Mouse (Mus musculus): ENCODE results near the gene Stat5b. TPM values are rescaled to one million over a fixed set of nuclear protein-coding genes. Genes with fewer than 3 reads are reported as not detected.

Stat5b gene
- total RNA-seq, 2 experiments from 2014 or later, result 14.6 to 19.9 TPM

- intact Hi-C loops (cut with DNase I), result no loop called here
- peak; percentile 72 to 90 for DNase-seq (ENCODE audit: low spot score in 2 of 2)
Measured at GRCm38 (mm10) chr11:100754021-100754692, 96.4 kb downstream of the Stat5b start.

- intact Hi-C loops (cut with DNase I), result no loop called here
- peak in 1 of 2 experiments; percentile 33 for DNase-seq (ENCODE audit: low spot score in 2 of 2)
Measured at GRCm38 (mm10) chr11:100752294-100752693, 98.2 kb downstream of the Stat5b start.

GRCm38 (mm10) chr11:100750127-100750526 lies 100.4 kb downstream of the Stat5b start:
- intact Hi-C loops (cut with DNase I), result no loop called here
- DNase-seq (ENCODE audit: low spot score in 2 of 2), result no peak

GRCm38 (mm10) chr11:100749469-100749868 lies 101.1 kb downstream of the Stat5b start:
- DNase-seq (ENCODE audit: low spot score in 2 of 2), result peak; percentile 37 to 75
- intact Hi-C loops (cut with DNase I), result no loop called here

GRCm38 (mm10) chr11:100748620-100749019 lies 101.9 kb downstream of the Stat5b start:
- intact Hi-C loops (cut with DNase I), result no loop called here
- DNase-seq (ENCODE audit: low spot score in 2 of 2), result no peak

- DNase-seq (ENCODE audit: low spot score in 2 of 2), result no peak
- intact Hi-C loops (cut with DNase I), result no loop called here
Measured at GRCm38 (mm10) chr11:100747114-100747513, 103.4 kb downstream of the Stat5b start.

GRCm38 (mm10) chr11:100746546-100746945 lies 104.0 kb downstream of the Stat5b start:
- intact Hi-C loops (cut with DNase I), result no loop called here
- DNase-seq (ENCODE audit: low spot score in 2 of 2), result no peak

GRCm38 (mm10) chr11:100745085-100745484 lies 105.4 kb downstream of the Stat5b start:
- peak; percentile 56 to 65 for DNase-seq (ENCODE audit: low spot score in 2 of 2)
- intact Hi-C loops (cut with DNase I), result no loop called here

GRCm38 (mm10) chr11:100741348-100741747 lies 109.2 kb downstream of the Stat5b start:
- intact Hi-C loops (cut with DNase I), result no loop called here

GRCm38 (mm10) chr11:100738749-100739148 lies 111.8 kb downstream of the Stat5b start:
- intact Hi-C loops (cut with DNase I), result no loop called here
- DNase-seq (ENCODE audit: low spot score in 2 of 2), result no peak

More at GRCm38 (mm10) chr11:100741348-100741747, 109.2 kb downstream of the Stat5b start:
- no peak for DNase-seq (ENCODE audit: low spot score in 2 of 2)

GRCm38 (mm10) chr11:100738066-100738604 lies 112.4 kb downstream of the Stat5b start, which contains the start of gene Rab5c:
Rab5c (minus strand) TSS chr11:100738215.
- intact Hi-C loops (cut with DNase I), result no loop called here

GRCm38 (mm10) chr11:100737105-100737733 lies 113.3 kb downstream of the Stat5b start:
- no peak for DNase-seq (ENCODE audit: low spot score in 2 of 2)
- intact Hi-C loops (cut with DNase I), result no loop called here

More at GRCm38 (mm10) chr11:100738066-100738604, 112.4 kb downstream of the Stat5b start, which contains the start of gene Rab5c:
- peak; percentile 98 to 99 for DNase-seq (ENCODE audit: low spot score in 2 of 2)

GRCm38 (mm10) chr11:100736746-100737080 lies 113.8 kb downstream of the Stat5b start:
- intact Hi-C loops (cut with DNase I), result no loop called here
- DNase-seq (ENCODE audit: low spot score in 2 of 2), result no peak

- no peak for DNase-seq (ENCODE audit: low spot score in 2 of 2)
- intact Hi-C loops (cut with DNase I), result no loop called here
Measured at GRCm38 (mm10) chr11:100735954-100736745, 114.4 kb downstream of the Stat5b start.

GRCm38 (mm10) chr11:100735134-100735865 lies 115.2 kb downstream of the Stat5b start:
- no peak for DNase-seq (ENCODE audit: low spot score in 2 of 2)
- intact Hi-C loops (cut with DNase I), result no loop called here
